Mouse (Mus musculus): Measurements from ENCODE around the gene Scgb2a2. TPM values are rescaled to one million over a fixed set of nuclear protein-coding genes. Genes with fewer than 3 reads are reported as not detected.
"Not testable (repeated sequence)": the region's sequence is repeated elsewhere in the genome, so short reads cannot be mapped to it uniquely, and the experiment has no call there.

Gene Scgb2a2
- total RNA-seq (2015) (not detected in 2 replicates), total RNA-seq (2017) (not detected in 2 replicates)

DNA sequence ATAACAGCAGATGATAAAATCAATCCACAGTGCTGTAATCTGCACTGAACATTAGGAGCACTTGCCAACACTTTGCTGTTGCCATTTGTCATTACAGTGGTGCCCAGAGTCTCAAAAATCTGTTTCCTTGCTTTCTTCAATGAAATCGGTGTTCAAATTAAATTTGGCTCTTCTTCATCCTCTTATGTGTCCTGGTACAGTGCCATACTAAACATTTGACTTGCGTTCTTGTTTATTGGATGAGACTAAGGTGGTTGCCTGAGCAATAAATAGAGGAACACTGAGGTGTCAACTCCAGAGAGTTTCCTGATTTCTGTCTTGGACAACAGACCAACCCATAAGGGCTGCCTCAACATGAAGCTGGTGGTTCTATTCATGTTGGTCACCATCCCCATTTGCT, at the start of gene Scgb2a2:
TSS of gene Scgb2a2 (plus strand) at position 301 of the 400 bp plus-strand sequence.
- no peak for ATAC-seq (replicated peaks; ENCODE audit: poor library complexity)

DNA sequence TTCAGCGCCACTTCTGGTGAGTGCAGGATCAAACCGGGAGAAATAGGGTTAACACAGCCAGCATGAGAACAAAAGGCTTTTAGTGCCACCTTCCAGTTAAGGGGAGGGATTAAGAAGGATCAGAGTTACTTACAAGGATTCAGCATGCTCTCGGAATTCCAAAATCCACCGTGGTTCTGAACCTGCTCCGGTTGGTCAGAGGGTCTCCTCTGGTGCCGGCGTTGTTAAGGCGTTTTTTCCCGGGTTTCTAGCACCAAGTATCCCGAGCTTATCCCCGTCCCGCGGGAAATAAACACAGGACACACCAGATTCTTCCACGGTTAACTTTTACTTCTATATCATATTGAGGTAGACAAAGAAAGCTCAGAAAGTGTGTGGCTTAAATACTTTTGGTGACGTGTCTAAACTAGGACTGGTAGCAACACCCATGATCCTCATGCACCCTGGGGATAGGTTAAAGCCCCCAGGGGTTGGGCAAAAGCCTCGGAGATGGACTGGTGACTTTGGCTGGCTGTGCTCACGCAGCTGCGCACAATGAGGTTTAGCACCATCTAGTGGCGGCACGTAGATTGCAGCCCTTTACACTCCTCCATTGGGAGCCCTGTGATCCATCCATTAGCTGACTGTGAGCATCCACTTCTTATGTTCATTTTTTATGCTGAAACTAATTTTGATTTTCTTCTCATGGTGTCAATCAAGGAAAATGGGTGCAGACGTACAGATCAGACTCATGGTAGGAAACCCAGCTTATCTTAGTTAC, 10.6 kb upstream of the Scgb2a2 start:
- peak; percentile 61 for ATAC-seq (replicated peaks; ENCODE audit: poor library complexity)

DNA sequence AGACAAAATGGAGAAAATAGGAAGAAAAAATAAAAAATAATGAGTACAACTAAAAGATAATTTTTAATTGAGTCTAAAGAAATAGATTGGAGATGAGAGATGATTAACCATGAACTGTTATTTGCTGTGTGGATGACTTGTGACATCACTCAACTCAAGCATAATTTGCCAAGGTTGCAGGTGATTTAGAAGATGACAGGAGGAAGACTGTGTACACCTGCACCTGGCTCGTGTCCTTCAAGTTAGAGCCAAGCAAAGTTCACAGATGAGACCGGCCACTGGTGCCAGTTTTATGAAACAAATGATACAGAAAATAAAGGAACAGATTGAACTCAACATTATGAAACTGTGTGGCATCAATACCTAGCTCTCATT, 10.0 kb upstream of the Scgb2a2 start:
- ATAC-seq (replicated peaks; ENCODE audit: poor library complexity) = no peak

DNA sequence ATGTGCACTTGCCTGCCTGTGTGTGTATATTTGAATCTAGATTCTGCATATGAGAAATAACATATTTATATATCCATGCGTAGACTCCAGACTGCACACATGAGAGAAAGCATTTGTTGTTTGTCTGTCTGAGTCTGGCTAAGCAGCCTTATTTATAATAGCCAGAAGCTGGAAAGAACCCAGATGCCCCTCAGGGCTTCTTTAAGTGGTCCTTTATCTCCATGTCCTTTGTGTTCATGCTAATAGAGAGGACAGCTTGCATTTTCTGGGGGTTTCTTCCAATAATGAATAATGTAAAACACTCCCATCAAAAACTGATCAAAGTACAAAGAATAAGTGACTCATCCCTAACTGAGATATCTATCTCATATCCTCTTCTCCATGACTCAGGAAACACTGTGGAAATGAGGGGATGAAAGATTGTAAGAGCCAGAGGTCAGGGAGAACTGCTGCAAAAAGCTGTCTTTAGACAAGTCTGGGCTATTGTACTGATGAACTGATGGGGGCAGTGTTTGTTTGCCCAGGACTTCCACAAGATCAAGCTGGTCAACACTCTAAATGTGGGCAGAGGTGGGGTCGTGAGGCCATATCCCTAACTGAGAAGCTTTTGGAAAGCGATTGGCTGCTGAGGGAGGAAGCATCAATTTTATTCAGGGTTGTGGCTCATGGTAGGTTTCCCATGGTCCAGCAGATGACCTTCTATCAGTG, 2.2 kb downstream of the Scgb2a2 start:
- ATAC-seq (replicated peaks; ENCODE audit: poor library complexity) = not testable (repeated sequence)

DNA sequence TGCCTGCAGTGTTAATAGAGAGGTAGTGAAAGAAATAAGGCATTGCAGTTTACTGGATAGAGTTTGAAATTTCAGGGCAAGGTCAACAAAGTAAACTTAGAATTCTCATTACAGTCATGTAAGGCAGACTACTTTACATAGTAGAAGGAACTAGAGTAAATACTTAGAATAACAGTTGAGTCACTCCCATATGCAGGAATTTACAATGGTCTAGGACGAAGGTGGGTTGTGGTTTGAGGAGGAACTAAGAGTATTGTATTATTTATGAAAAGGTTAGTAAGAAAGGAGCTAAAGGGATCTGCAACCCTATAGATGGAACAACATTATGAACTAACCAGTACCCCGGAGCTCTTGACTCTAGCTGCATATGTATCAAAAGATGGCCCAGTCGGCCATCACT, 13.5 kb downstream of the Scgb2a2 start:
- ATAC-seq (replicated peaks; ENCODE audit: poor library complexity) = not testable (repeated sequence)

DNA sequence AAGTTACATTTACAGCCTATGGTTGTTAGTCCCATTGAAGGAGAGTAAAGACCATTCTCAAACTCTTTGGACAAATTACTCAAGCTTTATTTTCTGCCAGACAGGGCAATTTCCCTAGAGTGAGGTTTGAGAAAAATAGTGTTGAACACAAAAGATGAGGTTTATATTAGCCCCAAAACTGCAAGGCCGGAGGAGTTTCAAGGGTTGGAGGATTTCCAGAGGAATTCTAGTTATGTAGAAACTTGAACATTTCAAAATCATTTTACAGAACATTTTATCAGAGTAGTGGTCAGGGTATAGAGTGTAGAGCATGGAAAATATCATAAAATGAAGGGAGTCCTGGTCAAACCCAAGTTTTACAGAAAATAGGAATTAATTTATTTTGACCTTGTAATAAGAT, 17.5 kb downstream of the Scgb2a2 start:
- no peak for ATAC-seq (replicated peaks; ENCODE audit: poor library complexity)

DNA sequence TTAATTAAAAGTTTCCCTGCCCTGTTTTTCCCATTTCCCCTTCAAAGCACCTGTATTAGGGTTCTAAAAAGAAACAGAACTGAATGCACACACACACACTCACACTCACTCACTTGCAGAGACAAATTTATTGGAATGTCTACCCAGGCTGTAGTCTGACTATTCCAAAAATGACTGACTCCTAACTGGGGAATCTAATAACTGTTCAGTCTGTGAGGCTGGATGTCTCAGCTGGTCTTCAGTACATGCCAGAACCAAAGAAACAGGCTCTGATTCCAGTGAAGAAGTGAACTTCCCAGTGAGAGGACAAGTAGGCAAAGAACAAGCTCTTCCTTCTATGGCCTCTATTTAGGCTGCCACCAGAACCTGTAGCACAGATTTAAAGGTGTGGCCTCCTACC, 18.1 kb downstream of the Scgb2a2 start:
- ATAC-seq (replicated peaks; ENCODE audit: poor library complexity) = no peak

DNA sequence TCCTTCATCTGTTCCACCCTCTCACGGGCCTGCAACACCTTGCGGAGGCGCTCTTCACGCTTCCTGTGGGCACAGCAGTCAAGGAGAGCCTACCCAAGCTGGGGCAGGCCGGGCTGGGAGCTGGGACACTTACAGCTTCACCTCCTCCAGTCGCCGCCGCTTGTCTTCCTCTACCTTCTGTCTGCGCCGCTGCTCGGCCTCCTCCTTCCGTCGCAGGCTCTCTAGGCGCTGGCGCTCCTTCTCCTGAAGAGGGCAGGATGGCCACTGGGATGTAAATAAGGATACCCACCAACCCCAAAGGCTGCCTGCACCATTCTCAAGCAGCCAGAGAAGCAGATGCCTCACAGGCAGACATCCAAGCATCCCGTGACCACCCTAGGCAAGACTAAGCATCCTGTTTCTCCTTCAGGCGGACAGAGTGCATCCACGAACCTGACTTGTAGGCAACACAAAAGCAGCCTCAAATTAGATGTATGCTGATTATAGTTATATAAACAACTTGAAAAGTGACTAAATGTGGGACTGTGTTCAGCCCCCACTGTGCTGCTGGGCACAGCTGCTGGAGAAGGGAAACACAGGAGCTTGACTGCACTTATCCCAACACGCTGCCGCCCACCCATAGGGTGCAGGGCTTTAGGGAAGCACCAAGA, 30.9 kb downstream of the Scgb2a2 start:
- ATAC-seq (replicated peaks; ENCODE audit: poor library complexity) = no peak

DNA sequence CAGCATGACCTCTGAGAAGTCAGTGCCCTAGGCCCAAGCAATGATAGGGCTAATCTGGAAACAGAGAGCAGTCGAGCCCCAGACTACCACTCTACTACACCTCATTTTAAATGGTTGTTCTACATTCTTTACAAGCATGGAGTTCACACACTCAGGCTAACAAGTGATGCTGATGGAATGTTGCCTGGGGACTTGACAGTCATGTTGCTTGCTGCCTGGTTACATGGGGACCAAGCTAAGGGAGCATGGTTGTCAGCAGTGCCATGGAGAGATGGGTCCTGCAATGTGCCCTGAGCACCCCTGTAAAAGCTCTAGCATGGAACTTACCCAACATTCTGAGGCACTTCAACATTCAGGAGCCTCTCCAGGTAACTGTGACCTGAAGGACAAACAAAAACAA, 39.0 kb downstream of the Scgb2a2 start:
- ATAC-seq (replicated peaks; ENCODE audit: poor library complexity) = no peak

DNA sequence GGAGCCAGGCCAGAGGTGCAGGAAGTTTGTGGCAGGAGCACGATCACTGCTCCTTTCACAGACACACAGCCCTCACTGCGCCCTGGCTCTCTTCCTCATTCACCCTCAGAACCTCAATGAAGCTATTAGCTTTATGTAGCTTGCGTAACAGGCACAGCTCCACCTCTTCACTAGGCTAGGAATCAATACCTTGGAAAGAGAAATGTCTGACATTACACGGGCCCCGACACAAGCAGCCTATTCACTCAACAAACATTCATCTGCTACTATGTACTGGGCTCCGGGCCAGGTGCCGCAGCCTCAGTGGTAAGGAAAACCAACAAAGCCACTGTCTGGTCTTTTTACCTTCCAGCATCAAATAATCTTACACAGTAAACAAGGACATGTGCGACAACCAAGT, 39.4 kb downstream of the Scgb2a2 start:
- no peak for ATAC-seq (replicated peaks; ENCODE audit: poor library complexity)

DNA sequence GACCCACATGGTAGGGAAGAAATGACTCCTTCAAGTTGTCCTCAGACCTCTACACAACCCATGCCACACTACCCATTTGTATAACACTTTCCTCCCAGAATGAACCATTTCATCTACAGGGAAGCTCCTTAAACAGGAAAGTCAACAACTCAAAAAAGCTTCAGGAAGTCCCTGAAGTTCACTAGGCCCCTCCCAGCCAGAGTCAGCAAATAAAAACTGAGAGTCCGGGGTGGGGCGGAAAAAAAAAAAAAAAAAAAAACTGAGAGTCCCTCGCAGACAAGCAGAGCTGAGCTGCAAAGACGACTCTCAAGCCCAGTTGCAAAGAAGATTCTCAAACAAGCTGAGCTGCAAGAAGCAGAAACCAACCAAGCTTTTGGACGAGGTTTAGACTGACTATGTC, 48.7 kb downstream of the Scgb2a2 start:
- ATAC-seq (replicated peaks; ENCODE audit: poor library complexity) = no peak

DNA sequence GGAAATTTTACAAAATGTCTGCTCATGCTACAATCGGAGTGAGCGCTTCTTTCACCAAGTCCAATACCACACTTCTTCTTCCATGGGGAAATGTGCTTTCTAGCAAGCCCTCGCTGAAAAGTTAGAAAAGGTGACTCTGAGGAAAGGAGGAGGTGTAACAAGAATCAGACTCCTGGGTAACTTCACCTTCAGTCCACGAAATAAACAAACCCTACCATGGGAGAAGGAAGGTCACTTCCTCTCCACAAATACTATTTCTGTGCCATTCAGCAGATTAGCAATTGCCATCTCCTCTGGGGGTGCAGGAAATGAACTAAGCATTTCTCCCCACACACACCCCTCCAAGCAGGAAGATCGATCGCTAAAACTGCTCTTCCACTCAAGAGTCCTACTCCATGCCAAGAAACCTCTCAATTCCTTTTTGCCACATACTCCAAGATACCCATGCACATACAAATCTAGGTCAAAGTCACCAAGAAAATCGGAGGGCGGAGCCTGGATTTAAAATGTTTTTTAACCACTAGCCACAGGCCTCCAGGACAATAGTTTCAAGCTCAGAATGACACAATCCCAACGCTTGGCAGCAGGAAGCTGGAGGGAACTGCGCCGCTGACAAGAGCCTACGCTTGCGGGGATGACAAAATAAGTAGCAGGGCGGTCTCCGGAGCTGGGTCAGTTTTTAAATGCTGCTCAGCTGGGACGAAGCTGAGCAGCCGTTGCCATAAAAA, 51.1 kb downstream of the Scgb2a2 start:
- peak; percentile 43 for ATAC-seq (replicated peaks; ENCODE audit: poor library complexity)

DNA sequence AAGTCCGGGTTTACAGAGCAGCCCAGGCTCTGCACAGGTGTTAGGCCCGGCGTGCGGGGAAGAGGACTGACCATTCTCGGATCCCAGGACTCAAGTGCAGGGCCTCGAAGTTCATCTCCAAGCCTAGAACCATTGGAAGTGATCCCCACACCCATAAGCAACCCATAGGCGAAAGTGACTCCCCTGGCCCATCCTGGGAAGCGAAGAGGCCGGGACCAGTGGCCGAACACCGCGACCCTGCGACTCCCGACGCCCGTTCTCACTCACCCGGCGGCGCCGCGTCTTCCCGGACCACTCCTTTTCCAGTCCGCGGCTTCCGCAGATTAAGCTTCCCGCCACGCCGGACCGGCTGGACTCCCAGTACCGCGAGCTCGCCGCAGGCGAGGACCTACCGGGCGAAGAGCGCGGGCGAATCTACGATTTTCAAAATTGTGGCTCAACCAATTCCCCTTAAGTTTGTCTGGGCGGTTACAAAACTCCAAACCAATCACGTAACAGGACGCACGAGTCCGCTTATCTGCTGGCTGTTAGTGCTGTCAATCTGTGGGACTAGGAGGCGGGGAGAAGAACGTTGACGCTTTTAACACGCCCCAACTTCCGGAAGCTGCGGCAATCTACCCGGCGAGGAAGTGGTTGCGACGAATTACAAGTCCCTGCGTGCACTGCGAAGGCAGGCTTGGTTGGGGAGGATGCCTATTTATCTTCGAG, 51.9 kb downstream of the Scgb2a2 start, which contains the start of gene Incenp:
TSS of gene Incenp (minus strand) at position 480 of the 708 bp plus-strand sequence.
- ATAC-seq (replicated peaks; ENCODE audit: poor library complexity) = peak; percentile 96

DNA sequence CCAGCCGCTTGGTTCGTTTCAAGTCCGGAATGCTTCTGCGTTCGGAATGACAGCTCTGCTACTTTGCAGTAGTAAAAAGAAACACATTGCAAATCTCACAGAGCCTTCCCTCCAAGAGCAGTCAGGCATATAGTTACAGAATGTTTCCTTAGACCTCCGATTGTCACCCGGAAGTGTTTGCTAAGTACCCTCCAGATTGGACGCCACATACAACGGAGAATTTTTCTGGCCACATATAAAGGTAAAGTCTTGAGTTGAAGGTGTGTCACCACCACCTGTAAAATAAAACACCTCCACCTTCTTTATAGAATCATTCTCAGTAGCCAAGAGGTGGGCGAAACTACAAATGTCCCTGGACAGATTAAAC, 52.4 kb downstream of the Scgb2a2 start:
- peak; percentile 27 for ATAC-seq (replicated peaks; ENCODE audit: poor library complexity)

DNA sequence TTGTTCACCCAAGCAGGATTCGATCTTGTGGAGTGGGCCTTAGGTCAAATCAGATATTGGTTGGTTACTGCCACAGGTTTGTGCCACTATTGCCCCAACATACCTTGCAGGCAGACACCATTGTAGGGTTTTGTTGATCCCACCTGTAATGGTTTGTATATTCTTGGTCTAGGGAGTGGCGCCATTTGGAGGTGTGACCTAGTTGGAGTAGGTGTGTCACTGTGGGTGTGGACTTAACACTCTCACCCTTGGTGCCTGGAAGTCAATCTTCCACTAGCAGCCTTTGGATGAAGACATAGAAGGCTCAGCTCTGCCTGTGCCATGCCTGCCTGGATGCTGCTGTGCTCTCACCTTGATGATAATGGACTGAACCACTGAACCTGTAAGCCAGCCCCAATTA, 53.3 kb downstream of the Scgb2a2 start:
- not testable (repeated sequence) for ATAC-seq (replicated peaks; ENCODE audit: poor library complexity)

Other genes with a start within 250 kb of the Scgb2a2 start
- gene Incenp, start 52.0 kb downstream of the Scgb2a2 start, total RNA-seq (2015) = 179 and 188 TPM in 2 replicates
- 95.9 and 97.2 TPM in 2 replicates for gene Incenp, start 52.0 kb downstream of the Scgb2a2 start, total RNA-seq (2017)
- 1,115 and 1,144 TPM in 2 replicates for gene Fth1, start 133.0 kb downstream of the Scgb2a2 start, total RNA-seq (2015)
- gene Fth1, start 133.0 kb downstream of the Scgb2a2 start, total RNA-seq (2017) = 325 and 354 TPM in 2 replicates
- gene Best1, start 154.1 kb downstream of the Scgb2a2 start, total RNA-seq (2015) = 0.15 and 1.1 TPM in 2 replicates
- not detected in 2 replicates for gene Best1, start 154.1 kb downstream of the Scgb2a2 start, total RNA-seq (2017)
- gene Rab3il1, start 154.1 kb downstream of the Scgb2a2 start, total RNA-seq (2015) = 3.0 and 4.6 TPM in 2 replicates
- 3.4 and 3.9 TPM in 2 replicates for gene Rab3il1, start 154.1 kb downstream of the Scgb2a2 start, total RNA-seq (2017)
- gene Fads3, start 194.0 kb downstream of the Scgb2a2 start, total RNA-seq (2015) = 1.4 and 2.1 TPM in 2 replicates
- 2.1 and 2.8 TPM in 2 replicates for gene Fads3, start 194.0 kb downstream of the Scgb2a2 start, total RNA-seq (2017)